Mouse (Mus musculus) thymus, adult 2 months (tissue): ENCODE measurements around the gene Stk32b.

Source experiments
- CTCF ChIP-seq: fragments of 200-500 bp; IDR thresholded peaks from 2 replicates; pipeline ENCODE4 v1.5.1; 2012; ENCODE audit warnings: mild to moderate bottlenecking, control low read depth, low read length, moderate library complexity, borderline replicate concordance; ENCODE audit not compliant: control insufficient read depth, poor library complexity, insufficient read depth; ENCODE audit errors: extremely low read depth
- POLR2A ChIP-seq: fragments of 200-500 bp; IDR thresholded peaks from 2 replicates; pipeline ENCODE4 v1.6.1; 2012; ENCODE audit warnings: mild to moderate bottlenecking, low read length, control low read depth, moderate library complexity; ENCODE audit not compliant: control insufficient read depth, poor library complexity, insufficient read depth; ENCODE audit errors: extremely low read depth

DNA sequence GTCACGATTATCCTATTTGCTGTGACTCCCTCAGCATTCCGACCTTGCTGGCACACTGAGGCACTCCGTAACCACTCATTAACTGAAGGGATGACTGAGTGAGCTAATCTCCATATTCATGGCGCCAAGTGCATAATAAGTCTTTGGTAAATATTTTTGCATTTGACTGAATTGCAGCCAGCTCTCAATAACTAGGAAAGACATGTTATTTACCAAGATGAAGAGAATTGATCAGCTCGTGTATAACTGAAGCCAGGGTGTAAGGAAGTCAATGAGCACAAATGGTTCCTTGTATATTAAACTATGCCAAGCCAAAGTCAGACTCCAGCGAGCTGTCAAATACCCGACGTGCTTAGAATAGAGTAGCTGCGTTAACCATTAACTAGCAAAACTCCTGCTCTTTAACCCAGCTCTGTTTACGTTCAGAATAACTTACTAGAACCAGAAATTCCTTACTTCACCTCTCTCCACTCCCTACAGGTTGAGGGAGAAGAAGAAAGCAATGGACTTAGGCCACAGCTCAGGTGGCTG lies 66.2 kb downstream of the Stk32b start:
- no peak for TF ChIP-seq CTCF
- no peak for TF ChIP-seq POLR2A
